Mouse (Mus musculus): ENCODE measurements at regions not wholly inside any gene's neighbourhood (a gene's known extent, or its start where the extent isn't known, plus 50 kb on each side); places are given as distances from the start of the nearest gene placed in this dataset.
"Not testable (repeated sequence)": the region's sequence is repeated elsewhere in the genome, so short reads cannot be mapped to it uniquely, and the experiment has no call there.

DNA sequence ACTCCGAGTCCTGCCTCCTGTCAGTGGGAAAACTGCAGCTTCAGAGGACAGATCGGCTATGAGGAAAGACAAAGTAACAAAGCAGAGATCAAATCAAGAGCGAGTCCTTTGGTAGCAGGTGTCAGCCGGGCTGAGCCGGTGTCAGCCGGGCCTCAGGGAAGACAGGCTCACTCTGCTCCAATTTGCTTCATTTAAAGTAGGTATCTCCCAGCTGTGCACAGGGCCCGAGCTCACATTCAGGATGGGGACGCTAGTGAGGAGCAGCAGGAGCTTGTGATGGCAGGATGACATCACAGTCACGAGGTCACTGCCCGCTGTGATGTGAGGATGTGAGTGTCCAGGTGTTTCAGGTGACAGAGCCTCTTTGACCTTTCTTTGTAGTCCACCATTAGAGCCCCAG is 137.8 kb upstream of the Sfswap start:
- WGBS = 82% methylated on average over 10 of the region's 10 CpGs
- H3K27ac ChIP-seq = no peak overlapping the region
- ATAC-seq = no peak

DNA sequence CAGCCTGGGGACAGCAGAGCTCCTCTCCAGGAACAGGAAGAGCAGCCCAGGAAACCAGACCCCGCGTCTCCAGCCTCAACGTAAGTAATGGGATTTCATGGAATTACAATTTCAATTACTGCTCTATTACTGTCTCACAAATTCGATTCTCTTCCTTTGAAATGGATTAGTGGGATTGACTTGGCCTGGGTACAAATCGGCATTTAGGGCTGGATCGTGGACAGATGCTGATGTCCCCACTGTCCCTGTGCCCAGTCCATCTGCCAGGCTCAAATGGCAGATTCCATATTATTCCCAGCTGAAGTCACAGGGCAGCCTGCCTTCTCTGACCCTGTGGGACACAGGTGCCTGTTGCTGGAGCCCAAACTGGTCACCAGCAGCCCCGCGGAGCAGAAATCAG is 136.0 kb upstream of the Sfswap start:
- WGBS = 72% methylated on average over 8 of the region's 8 CpGs
- H3K4me2 ChIP-seq (replicated peaks) = no peak overlapping the region
- no peaks in the 10 kb centered on the region for H3K27me3 ChIP-seq (replicated peaks)

More for the DNA sequence above, 137.8 kb upstream of the Sfswap start:
- H3K36me3 ChIP-seq = no peaks in the 10 kb centered on the region
- no peaks in the 10 kb centered on the region for H3K4me1 ChIP-seq (replicated peaks)
- no peak overlapping the region for H3K4me3 ChIP-seq (replicated peaks)
- H3K9ac ChIP-seq = no peak overlapping the region
- H3K27me3 ChIP-seq (replicated peaks) = no peaks in the 10 kb centered on the region
- H3K4me2 ChIP-seq (replicated peaks) = no peak overlapping the region
- H3K9me3 ChIP-seq = no peaks in the 10 kb centered on the region

DNA sequence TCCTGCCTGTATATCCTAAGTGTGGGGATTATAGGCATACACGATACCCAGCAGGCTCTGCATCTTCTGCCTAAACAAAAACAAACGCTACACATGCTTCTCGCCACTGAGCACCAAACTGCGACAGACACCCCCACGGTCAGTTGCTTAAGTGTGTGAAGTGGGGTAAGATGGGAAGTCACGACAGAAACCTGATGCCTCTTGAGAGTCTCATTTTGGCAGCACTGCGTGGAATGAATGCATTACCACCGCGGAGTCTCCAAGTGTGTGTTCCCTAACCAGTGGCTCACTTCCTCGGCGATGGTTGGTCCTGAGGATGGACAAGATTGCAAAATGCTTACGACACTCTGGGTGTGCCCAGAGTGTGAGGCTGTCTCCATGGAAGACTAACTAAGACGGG is 133.8 kb upstream of the Sfswap start:
- H3K9ac ChIP-seq = no peak overlapping the region
- H3K4me2 ChIP-seq (replicated peaks) = no peak overlapping the region
- H3K27me3 ChIP-seq (replicated peaks) = no peaks in the 10 kb centered on the region
- no peaks in the 10 kb centered on the region for H3K36me3 ChIP-seq
- ATAC-seq = no peak
- H3K9me3 ChIP-seq = no peaks in the 10 kb centered on the region
- no peak overlapping the region for H3K27ac ChIP-seq
- H3K4me1 ChIP-seq (replicated peaks) = no peaks in the 10 kb centered on the region
- no peak overlapping the region for H3K4me3 ChIP-seq (replicated peaks)
- WGBS = 71% methylated on average over 13 of the region's 13 CpGs

More for the DNA sequence above, 136.0 kb upstream of the Sfswap start:
- H3K27ac ChIP-seq = no peak overlapping the region
- no peaks in the 10 kb centered on the region for H3K36me3 ChIP-seq
- H3K4me3 ChIP-seq (replicated peaks) = no peak overlapping the region
- H3K9me3 ChIP-seq = no peaks in the 10 kb centered on the region
- ATAC-seq = no peak
- no peaks in the 10 kb centered on the region for H3K4me1 ChIP-seq (replicated peaks)
- no peak overlapping the region for H3K9ac ChIP-seq

DNA sequence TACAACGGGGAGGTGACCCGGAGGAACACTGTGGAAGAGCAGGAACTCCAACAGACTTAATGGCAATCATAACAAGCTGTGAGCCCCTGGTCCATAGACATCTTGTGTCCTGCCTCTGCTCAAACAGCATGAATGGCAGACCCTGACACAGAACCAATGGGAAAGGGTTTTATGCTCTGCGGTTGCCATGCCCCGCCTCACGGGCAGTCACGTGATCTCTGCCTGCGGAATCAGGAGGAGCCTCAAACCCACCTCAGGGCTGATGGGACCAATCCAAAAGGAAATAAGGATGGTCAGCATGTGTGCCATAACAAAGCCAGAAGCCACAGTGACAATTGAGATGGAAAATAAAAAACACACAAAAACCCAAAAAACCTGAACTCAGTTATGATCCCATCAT is 120.2 kb upstream of the Sfswap start:
- no peak overlapping the region for H3K27ac ChIP-seq
- no peaks in the 10 kb centered on the region for H3K4me1 ChIP-seq (replicated peaks)
- no peak overlapping the region for H3K4me2 ChIP-seq (replicated peaks)
- no peak overlapping the region for H3K9ac ChIP-seq
- no peak overlapping the region for H3K4me3 ChIP-seq (replicated peaks)
- H3K36me3 ChIP-seq = no peaks in the 10 kb centered on the region
- WGBS = 86% methylated on average over 7 of the region's 7 CpGs
- no peaks in the 10 kb centered on the region for H3K9me3 ChIP-seq
- no peak for ATAC-seq
- H3K27me3 ChIP-seq (replicated peaks) = no peaks in the 10 kb centered on the region

DNA sequence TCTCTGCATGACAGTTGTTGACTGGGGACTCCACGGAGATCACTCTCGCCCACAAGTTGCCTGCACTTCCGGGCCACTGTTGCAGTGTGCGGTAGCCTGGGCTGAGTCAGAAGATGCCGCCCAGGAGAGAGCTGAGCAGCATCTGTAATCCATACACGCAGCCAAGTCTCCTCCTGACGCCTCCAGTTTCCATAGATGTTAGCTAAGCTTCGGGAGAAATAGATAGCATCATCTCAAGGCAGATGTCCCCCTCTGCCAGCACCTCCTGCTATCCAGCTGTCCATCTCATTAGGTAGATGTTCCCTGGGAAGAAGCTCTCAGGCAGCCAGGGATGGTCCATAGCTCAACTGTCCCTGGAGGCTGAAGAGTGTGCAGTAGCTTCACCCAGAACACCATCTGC is 116.0 kb upstream of the Sfswap start:
- WGBS = 93% methylated on average over 8 of the region's 8 CpGs
- Histone ChIP-seq H3K9ac (no peak overlapping the region), H3K27ac (no peak overlapping the region), H3K36me3 (no peaks in the 10 kb centered on the region), H3K4me3 (replicated peaks) (no peak overlapping the region), H3K9me3 (no peaks in the 10 kb centered on the region), H3K4me1 (replicated peaks) (no peaks in the 10 kb centered on the region), H3K4me2 (replicated peaks) (no peak overlapping the region), H3K27me3 (replicated peaks) (no peaks in the 10 kb centered on the region)
- ATAC-seq = no peak

DNA sequence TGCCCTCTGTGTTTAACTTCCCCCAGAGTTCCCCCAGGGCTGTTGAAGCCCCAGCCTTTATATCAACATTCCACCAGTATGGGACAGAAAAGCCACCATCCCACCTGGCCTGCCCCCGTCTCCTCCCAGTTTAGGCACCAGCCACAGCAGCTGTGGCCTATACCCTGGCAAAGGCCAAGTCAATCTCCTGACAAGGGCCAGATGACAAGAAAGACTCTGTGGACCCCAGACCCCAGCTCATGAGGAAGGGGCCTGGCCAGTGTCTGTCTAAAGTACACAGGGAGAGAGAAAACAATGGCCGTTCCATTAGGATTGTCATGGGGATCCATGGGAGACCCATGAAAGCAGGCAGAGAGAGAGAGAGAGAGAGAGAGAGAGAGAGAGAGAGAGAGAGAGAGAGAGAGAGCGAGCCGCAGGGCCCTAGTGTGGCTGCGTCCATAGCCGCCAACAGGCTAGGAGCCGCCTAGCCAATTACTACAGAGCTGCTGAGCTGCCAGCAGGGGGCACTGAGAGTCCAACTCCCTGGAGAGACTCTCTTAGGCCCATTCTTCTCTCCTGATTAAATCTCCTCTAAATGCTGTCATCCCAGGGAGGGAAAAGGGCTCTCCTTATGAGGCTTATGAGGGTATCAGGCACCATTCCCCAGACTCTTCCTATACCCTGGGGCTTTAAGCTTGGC is 114.9 kb upstream of the Sfswap start:
- not testable (repeated sequence) for H3K4me2 ChIP-seq (replicated peaks); H3K9ac ChIP-seq; H3K9me3 ChIP-seq; H3K27ac ChIP-seq; H3K27me3 ChIP-seq (replicated peaks); H3K4me1 ChIP-seq (replicated peaks); H3K36me3 ChIP-seq; H3K4me3 ChIP-seq (replicated peaks)
- ATAC-seq = peak; percentile 93
- WGBS = 62% methylated on average over 2 of the region's 7 CpGs

DNA sequence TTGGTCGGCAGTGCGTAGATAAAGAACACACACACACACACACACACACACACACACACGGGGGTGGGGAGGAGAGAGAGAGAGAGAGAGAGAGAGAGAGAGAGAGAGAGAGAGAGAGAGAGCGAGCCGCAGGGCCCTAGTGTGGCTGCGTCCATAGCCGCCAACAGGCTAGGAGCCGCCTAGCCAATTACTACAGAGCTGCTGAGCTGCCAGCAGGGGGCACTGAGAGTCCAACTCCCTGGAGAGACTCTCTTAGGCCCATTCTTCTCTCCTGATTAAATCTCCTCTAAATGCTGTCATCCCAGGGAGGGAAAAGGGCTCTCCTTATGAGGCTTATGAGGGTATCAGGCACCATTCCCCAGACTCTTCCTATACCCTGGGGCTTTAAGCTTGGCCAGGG is 114.3 kb upstream of the Sfswap start:
- no CpG with 5 or more reads among the region's 8 CpGs for WGBS
- H3K9me3 ChIP-seq; H3K9ac ChIP-seq; H3K27ac ChIP-seq; H3K4me3 ChIP-seq (replicated peaks); H3K4me1 ChIP-seq (replicated peaks); H3K4me2 ChIP-seq (replicated peaks); H3K36me3 ChIP-seq; H3K27me3 ChIP-seq (replicated peaks): not testable (repeated sequence)
- ATAC-seq = peak; percentile 95

DNA sequence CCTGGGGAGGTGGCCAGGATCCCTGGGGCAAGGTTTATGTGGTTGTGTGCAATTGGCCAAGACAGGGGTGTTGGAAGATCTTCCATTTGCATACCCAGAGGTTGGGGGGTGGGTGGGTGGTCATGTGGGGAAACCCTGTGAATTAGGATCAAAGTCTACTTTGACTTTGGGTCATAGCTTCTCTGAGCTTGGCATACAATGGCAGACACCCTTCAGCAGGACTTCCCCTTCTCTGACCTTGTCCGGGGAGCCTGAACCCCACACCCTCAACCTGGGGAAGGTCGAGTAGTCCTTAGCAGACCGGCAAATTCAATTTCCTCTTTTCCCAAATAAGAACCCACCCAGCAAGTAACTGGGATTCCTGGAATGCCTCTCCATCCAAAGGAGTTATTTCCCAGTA is 113.7 kb upstream of the Sfswap start:
- Histone ChIP-seq H3K27me3 (replicated peaks) (no peaks in the 10 kb centered on the region), H3K9me3 (no peaks in the 10 kb centered on the region), H3K9ac (no peak overlapping the region), H3K4me1 (replicated peaks) (no peaks in the 10 kb centered on the region), H3K4me3 (replicated peaks) (no peak overlapping the region), H3K27ac (no peak overlapping the region), H3K36me3 (no peaks in the 10 kb centered on the region), H3K4me2 (replicated peaks) (no peak overlapping the region)
- WGBS = 64% methylated on average over 3 of the region's 3 CpGs
- no peak for ATAC-seq

DNA sequence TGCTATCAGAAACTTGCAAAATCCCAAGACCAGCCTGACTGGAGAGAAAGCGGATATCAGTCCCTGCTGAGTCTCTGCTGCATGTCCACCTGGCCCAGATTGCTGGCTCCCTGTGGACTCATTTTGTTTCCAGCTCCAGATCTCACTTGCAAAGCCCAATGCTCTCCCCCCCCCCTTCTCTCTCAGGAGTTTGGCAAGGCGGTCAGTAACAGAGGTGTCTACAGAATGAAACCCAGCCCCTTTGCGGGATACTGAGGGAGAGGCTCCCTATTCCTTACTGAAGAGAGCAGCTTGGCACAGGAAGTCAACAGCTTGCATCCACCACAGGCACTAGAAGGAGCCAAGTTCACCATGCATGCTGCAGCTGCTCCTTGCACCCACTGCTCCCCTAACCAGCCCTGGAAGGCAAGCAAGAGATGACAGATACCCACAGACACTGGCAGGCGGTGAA is 110.1 kb upstream of the Sfswap start:
- Histone ChIP-seq H3K4me1 (replicated peaks) (no peaks in the 10 kb centered on the region), H3K4me2 (replicated peaks) (no peak overlapping the region), H3K4me3 (replicated peaks) (no peak overlapping the region), H3K27ac (no peak overlapping the region), H3K9me3 (no peaks in the 10 kb centered on the region), H3K36me3 (no peaks in the 10 kb centered on the region), H3K9ac (no peak overlapping the region), H3K27me3 (replicated peaks) (no peaks in the 10 kb centered on the region)
- WGBS = 59% methylated on average over 4 of the region's 4 CpGs
- ATAC-seq = no peak

DNA sequence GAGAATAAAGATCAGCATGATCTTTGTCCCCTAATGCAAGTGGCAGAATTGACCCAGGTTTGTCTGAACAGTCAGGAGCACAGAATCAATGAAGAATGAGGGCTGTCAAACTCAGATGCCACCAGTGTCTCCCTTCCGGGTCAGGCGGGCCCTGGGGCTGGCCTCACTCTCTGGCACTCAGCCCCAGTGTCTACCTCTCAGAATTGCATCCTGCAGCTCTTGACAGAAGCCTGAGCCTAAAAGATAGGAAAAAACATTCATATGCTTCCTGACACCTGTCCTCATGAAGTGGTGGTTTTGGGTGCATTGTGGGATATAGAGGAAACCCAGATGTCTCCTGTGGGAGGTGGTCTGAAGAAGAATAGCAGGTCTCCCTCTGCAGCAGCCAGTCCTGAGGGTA is 107.9 kb upstream of the Sfswap start:
- no peak for ATAC-seq
- H3K27ac ChIP-seq = no peak overlapping the region
- H3K9ac ChIP-seq = no peak overlapping the region
- no peaks in the 10 kb centered on the region for H3K9me3 ChIP-seq
- H3K36me3 ChIP-seq = no peaks in the 10 kb centered on the region
- WGBS = 60% methylated on average over 2 of the region's 2 CpGs
- H3K4me2 ChIP-seq (replicated peaks) = no peak overlapping the region
- H3K4me3 ChIP-seq (replicated peaks) = no peak overlapping the region
- no peaks in the 10 kb centered on the region for H3K27me3 ChIP-seq (replicated peaks)
- no peaks in the 10 kb centered on the region for H3K4me1 ChIP-seq (replicated peaks)

DNA sequence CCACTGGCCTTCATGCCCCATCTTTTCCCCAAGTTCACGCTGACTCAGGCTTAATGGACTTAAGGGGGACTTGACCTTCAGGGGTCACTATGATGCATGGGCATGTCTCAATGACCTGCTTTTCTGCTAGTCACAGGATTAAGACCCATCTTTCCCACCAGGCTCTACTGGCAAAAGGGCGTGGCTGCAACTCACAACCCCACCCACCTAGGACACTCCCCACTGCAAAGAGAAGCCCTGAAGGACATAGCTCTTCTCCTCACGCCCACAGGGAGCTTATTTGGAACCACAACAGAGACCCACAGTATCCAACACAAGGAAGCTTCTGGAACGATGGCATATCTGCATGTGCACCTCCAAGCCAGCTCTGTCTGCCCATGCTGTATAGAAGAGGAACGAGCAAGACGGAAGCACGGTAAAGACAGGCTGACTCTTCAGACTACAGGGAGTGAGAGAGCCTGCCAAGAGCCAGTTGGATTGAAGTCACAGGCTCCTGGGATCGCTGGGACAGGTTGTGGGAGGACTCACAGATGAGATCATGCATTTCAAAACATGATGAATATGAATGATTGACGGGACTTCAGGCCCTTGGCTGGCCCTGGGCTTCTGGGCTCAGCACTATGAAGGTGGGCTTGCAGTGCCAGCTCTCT is 107.3 kb upstream of the Sfswap start:
- no peak overlapping the region for H3K27ac ChIP-seq
- H3K9ac ChIP-seq = no peak overlapping the region
- H3K4me2 ChIP-seq (replicated peaks) = no peak overlapping the region
- H3K4me3 ChIP-seq (replicated peaks) = no peak overlapping the region
- no peaks in the 10 kb centered on the region for H3K36me3 ChIP-seq
- ATAC-seq = no peak
- H3K9me3 ChIP-seq = no peaks in the 10 kb centered on the region
- 78% methylated on average over 9 of the region's 9 CpGs for WGBS
- H3K27me3 ChIP-seq (replicated peaks) = no peaks in the 10 kb centered on the region
- no peaks in the 10 kb centered on the region for H3K4me1 ChIP-seq (replicated peaks)

DNA sequence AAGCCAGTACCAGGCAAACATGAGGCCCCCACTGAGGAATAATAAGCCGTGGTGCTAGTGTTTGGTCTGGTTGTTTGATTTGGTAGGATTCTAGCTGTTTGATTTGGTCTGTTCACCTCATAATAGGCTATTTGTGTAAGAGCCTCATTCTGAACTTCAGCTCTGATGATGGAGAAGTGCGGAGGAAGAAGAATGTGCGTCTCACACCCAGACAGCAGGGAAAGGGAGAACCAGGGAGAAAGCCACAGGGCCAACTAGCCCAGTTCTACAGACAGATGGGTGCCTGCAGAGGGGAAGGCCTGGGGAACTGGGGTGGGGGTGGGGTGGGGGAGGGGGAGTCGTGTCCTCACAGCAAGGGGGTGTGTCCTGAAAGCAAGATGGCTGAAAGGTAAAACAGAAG is 106.6 kb upstream of the Sfswap start:
- Histone ChIP-seq H3K27ac (no peak overlapping the region), H3K36me3 (no peaks in the 10 kb centered on the region), H3K4me3 (replicated peaks) (no peak overlapping the region), H3K4me2 (replicated peaks) (no peak overlapping the region), H3K9ac (no peak overlapping the region), H3K4me1 (replicated peaks) (no peaks in the 10 kb centered on the region), H3K27me3 (replicated peaks) (no peaks in the 10 kb centered on the region), H3K9me3 (no peaks in the 10 kb centered on the region)
- WGBS = 43% methylated on average over 4 of the region's 4 CpGs
- ATAC-seq = no peak

DNA sequence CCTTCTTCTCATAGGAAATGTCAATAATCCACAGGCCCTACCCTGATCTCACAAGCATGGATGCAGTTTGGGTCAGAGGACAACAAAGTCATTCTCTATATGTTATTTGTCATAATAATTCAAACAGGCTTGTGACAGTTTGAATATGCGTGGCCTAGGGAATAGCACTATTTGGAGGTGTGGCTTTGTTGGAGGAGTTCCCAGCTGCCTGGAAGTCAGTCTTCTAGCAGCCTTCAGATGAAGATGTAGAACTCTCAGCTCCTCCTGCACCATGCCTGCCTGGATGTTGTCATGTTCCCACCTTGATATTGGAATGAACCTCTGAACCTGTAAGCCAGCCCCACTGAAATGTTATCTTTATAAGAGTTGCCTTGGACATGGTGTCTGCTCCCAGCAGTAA is 103.7 kb upstream of the Sfswap start:
- Histone ChIP-seq H3K4me2 (replicated peaks) (no peak overlapping the region), H3K9me3 (no peaks in the 10 kb centered on the region), H3K27me3 (replicated peaks) (no peaks in the 10 kb centered on the region), H3K4me1 (replicated peaks) (no peaks in the 10 kb centered on the region), H3K9ac (no peak overlapping the region), H3K4me3 (replicated peaks) (no peak overlapping the region), H3K36me3 (no peaks in the 10 kb centered on the region), H3K27ac (no peak overlapping the region)
- no peak for ATAC-seq
- 55% methylated on average over 1 of the region's 1 CpGs for WGBS

All from intestine, embryonic 15.5 days (tissue).